Mouse (Mus musculus) forebrain, postnatal 0 days (tissue): Measurements from ENCODE around the gene Srrm1. TPM values are rescaled to one million over a fixed set of nuclear protein-coding genes. Genes with fewer than 3 reads are reported as not detected.

Experiments
- ATAC-seq: fragments of 200-750 bp; cut with Nextera tagmentation; 2 replicates; pipeline ENCODE4 v1.8.0; 2017; ENCODE audit warnings: mild to moderate bottlenecking, moderate library complexity
- DNase-seq: peaks from one replicate; pipeline ENCODE4 v3.0.0-alpha.2; 2015
- H3K27ac ChIP-seq: fragments of 300-500 bp; sonication (generic); 2 replicates; pipeline ENCODE4 v1.5.1; 2014; ENCODE audit warnings: low read depth, mild to moderate bottlenecking, antibody characterized with exemption, low read length, moderate library complexity, mixed read lengths
- H3K27me3 ChIP-seq: fragments of 300-500 bp; sonication (generic); 2 replicates; pipeline ENCODE4 v1.6.1; 2014; ENCODE audit warnings: mild to moderate bottlenecking, low read length, mixed read lengths; ENCODE audit not compliant: insufficient read depth
- H3K36me3 ChIP-seq: fragments of 300-500 bp; sonication (generic); 2 replicates; pipeline ENCODE4 v1.6.1; 2014; ENCODE audit warnings: mild to moderate bottlenecking, moderate library complexity; ENCODE audit not compliant: insufficient read depth
- H3K4me1 ChIP-seq: fragments of 300-500 bp; sonication (generic); 2 replicates; pipeline ENCODE4 v1.6.1; 2014; ENCODE audit warnings: antibody characterized with exemption; ENCODE audit not compliant: insufficient read depth
- H3K4me2 ChIP-seq: fragments of 300-500 bp; sonication (generic); 2 replicates; pipeline ENCODE4 v1.6.1; 2014; ENCODE audit warnings: low read depth, mild to moderate bottlenecking, moderate library complexity
- H3K4me3 ChIP-seq: fragments of 300-500 bp; sonication (generic); 2 replicates; pipeline ENCODE4 v1.5.1; 2014; ENCODE audit warnings: low read depth, low read length, mixed read lengths
- H3K9ac ChIP-seq: fragments of 300-500 bp; sonication (generic); 2 replicates; pipeline ENCODE4 v1.6.1; 2014; ENCODE audit warnings: mild to moderate bottlenecking
- H3K9me3 ChIP-seq: fragments of 300-500 bp; sonication (generic); 2 replicates; pipeline ENCODE4 v1.6.1; 2016; ENCODE audit warnings: low read length
- CTCF ChIP-seq: sonication (generic); IDR thresholded peaks from 2 replicates; pipeline ENCODE4 v1.5.1; 2016; ENCODE audit warnings: antibody characterized with exemption, control low read depth, low read depth
- WGBS: fragments of 180-500 bp; shearing (Covaris S2); extraction: QIAGEN DNeasy Blood & Tissue Kit; methylation state at CpG from one replicate; pipeline ENCODE4 v1.1.7; 2014; 5-methylcytosine and 5-hydroxymethylcytosine counted together
- polyA plus RNA-seq: library from polyadenylated mRNA; unstranded; fragments of >200 nt; fragmentation: Nextera tagmentation; extraction: Ambion mirVana; gene quantifications from 2 replicates; pipeline ENCODE4 v1.2.1, GENCODE M21; 2015
- total RNA-seq: library from RNA; depleted of rRNA; stranded (reverse); fragments of >200 nt; gene quantifications from 2 replicates; pipeline ENCODE4 v1.2.3, GENCODE M21; 2014

The Srrm1 gene
- total and polyA plus RNA-seq, 2 experiments from 2014 or later = 46.6 to 173 TPM

- no peak overlapping the region for H3K4me2 ChIP-seq
- ATAC-seq (no peak), DNase-seq (no peak)
- no peak overlapping the region for H3K4me3 ChIP-seq
- WGBS = 73% methylated on average over 6 of the region's 6 CpGs
- no peaks in the 10 kb centered on the region for H3K4me1 ChIP-seq
- H3K27ac ChIP-seq = no peak overlapping the region
- peaks cover 11% of the 10 kb centered on the region; the same call in 1 of the 2 replicates for H3K27me3 ChIP-seq
- TF ChIP-seq CTCF = no peak
- no peaks in the 10 kb centered on the region for H3K9me3 ChIP-seq
- no peak overlapping the region for H3K9ac ChIP-seq
- no peaks in the 10 kb centered on the region for H3K36me3 ChIP-seq
Observed at GRCm38 (mm10) chr4:135393381-135393780, 40.3 kb upstream of the Srrm1 start.

GRCm38 (mm10) chr4:135392801-135393200 lies 39.7 kb upstream of the Srrm1 start:
- WGBS = 85% methylated on average over 3 of the region's 3 CpGs
- H3K4me3 ChIP-seq = no peak overlapping the region
- ATAC-seq (no peak), DNase-seq (no peak)
- H3K4me1 ChIP-seq = no peaks in the 10 kb centered on the region
- no peak overlapping the region for H3K4me2 ChIP-seq
- no peak overlapping the region for H3K9ac ChIP-seq
- no peaks in the 10 kb centered on the region for H3K36me3 ChIP-seq
- no peak overlapping the region for H3K27ac ChIP-seq
- no peaks in the 10 kb centered on the region for H3K9me3 ChIP-seq
- peaks cover 5% of the 10 kb centered on the region; the same call in 1 of the 2 replicates for H3K27me3 ChIP-seq
- TF ChIP-seq CTCF = no peak

GRCm38 (mm10) chr4:135391014-135391413 lies 37.9 kb upstream of the Srrm1 start:
- DNase-seq = no peak
- Histone ChIP-seq H3K4me1 (no peaks in the 10 kb centered on the region), H3K9ac (no peak overlapping the region), H3K27ac (no peak overlapping the region), H3K4me3 (no peak overlapping the region), H3K36me3 (no peaks in the 10 kb centered on the region), H3K27me3 (no peaks in the 10 kb centered on the region), H3K9me3 (no peaks in the 10 kb centered on the region), H3K4me2 (no peak overlapping the region)
- no peak for TF ChIP-seq CTCF
- WGBS = 57% methylated on average over 6 of the region's 6 CpGs
- ATAC-seq = no peak

GRCm38 (mm10) chr4:135385614-135386013 lies 32.5 kb upstream of the Srrm1 start:
- no peaks in the 10 kb centered on the region for H3K4me1 ChIP-seq
- no peak overlapping the region for H3K27ac ChIP-seq
- no peak overlapping the region for H3K4me2 ChIP-seq
- H3K9ac ChIP-seq = no peak overlapping the region
- H3K9me3 ChIP-seq = no peaks in the 10 kb centered on the region
- H3K4me3 ChIP-seq = no peak overlapping the region
- 38% methylated on average over 10 of the region's 10 CpGs for WGBS
- DNase-seq (no peak), ATAC-seq (no peak; the same call in 1 of the 2 replicates)
- H3K36me3 ChIP-seq = no peaks in the 10 kb centered on the region
- H3K27me3 ChIP-seq = no peaks in the 10 kb centered on the region
- no peak for TF ChIP-seq CTCF

GRCm38 (mm10) chr4:135382316-135382715 lies 29.2 kb upstream of the Srrm1 start:
- Histone ChIP-seq H3K27me3 (no peaks in the 10 kb centered on the region), H3K4me2 (no peak overlapping the region), H3K4me3 (no peak overlapping the region), H3K9ac (no peak overlapping the region), H3K27ac (no peak overlapping the region), H3K36me3 (no peaks in the 10 kb centered on the region), H3K9me3 (no peaks in the 10 kb centered on the region), H3K4me1 (no peaks in the 10 kb centered on the region)
- peak; percentile 76 for ATAC-seq
- peak; percentile 93 for DNase-seq
- peak; percentile 97 for TF ChIP-seq CTCF
- 4% methylated on average over 14 of the region's 14 CpGs for WGBS

- no peaks in the 10 kb centered on the region for H3K27me3 ChIP-seq
- no peak for DNase-seq
- H3K36me3 ChIP-seq = no peaks in the 10 kb centered on the region
- no peaks in the 10 kb centered on the region for H3K9me3 ChIP-seq
- H3K27ac ChIP-seq = no peak overlapping the region
- 61% methylated on average over 8 of the region's 8 CpGs for WGBS
- no peak for TF ChIP-seq CTCF
- H3K4me3 ChIP-seq = no peak overlapping the region
- H3K4me1 ChIP-seq = no peaks in the 10 kb centered on the region
- no peak overlapping the region for H3K4me2 ChIP-seq
- H3K9ac ChIP-seq = no peak overlapping the region
- no peak for ATAC-seq
Observed at GRCm38 (mm10) chr4:135381355-135381754, 28.2 kb upstream of the Srrm1 start.

- Histone ChIP-seq H3K9ac (no peak overlapping the region), H3K9me3 (no peaks in the 10 kb centered on the region), H3K4me1 (no peaks in the 10 kb centered on the region), H3K4me3 (no peak overlapping the region), H3K4me2 (no peak overlapping the region), H3K36me3 (no peaks in the 10 kb centered on the region), H3K27ac (no peak overlapping the region), H3K27me3 (no peaks in the 10 kb centered on the region)
- DNase-seq = no peak
- no peak for TF ChIP-seq CTCF
- 85% methylated on average over 11 of the region's 11 CpGs for WGBS
- no peak for ATAC-seq
Observed at GRCm38 (mm10) chr4:135377241-135377640, 24.1 kb upstream of the Srrm1 start.

GRCm38 (mm10) chr4:135375444-135375843 lies 22.3 kb upstream of the Srrm1 start:
- 61% methylated on average over 3 of the region's 3 CpGs for WGBS
- ATAC-seq (no peak), DNase-seq (no peak)
- no peak overlapping the region for H3K9ac ChIP-seq
- H3K4me2 ChIP-seq = no peak overlapping the region
- H3K4me1 ChIP-seq = no peaks in the 10 kb centered on the region
- H3K9me3 ChIP-seq = no peaks in the 10 kb centered on the region
- no peaks in the 10 kb centered on the region for H3K36me3 ChIP-seq
- no peak overlapping the region for H3K27ac ChIP-seq
- no peaks in the 10 kb centered on the region for H3K27me3 ChIP-seq
- H3K4me3 ChIP-seq = no peak overlapping the region
- TF ChIP-seq CTCF = peak; percentile 48
